Mouse (Mus musculus) retina, postnatal 7 days (tissue): ENCODE results near the gene Snx15.

Experiments used
- DNase-seq: peaks from one replicate; pipeline ENCODE4 v3.0.0-alpha.2; 2012; ENCODE audit warnings: low read depth, low spot score

Snx15 gene

DNA sequence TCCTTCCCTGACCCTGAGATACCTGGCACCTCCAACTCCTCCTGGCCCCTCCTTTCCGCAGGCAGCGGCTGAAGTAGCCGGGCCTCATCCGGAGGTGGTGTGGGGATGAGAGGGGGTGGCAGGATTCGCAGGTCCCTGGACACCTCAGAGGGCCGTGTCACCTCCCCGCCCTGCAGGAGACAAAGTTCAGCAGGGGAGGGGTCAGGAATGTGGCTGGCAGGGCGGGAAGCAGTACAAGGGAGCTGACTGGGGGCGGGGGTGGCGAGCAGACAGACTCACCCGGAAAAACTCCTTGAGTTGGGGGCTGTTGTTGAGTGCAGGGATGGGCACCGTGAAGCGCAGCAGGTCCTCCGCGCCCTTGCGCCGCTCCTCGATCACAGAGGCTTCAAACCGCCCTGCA is 6.3 kb downstream of the Snx15 start:
- no peak for DNase-seq

DNA sequence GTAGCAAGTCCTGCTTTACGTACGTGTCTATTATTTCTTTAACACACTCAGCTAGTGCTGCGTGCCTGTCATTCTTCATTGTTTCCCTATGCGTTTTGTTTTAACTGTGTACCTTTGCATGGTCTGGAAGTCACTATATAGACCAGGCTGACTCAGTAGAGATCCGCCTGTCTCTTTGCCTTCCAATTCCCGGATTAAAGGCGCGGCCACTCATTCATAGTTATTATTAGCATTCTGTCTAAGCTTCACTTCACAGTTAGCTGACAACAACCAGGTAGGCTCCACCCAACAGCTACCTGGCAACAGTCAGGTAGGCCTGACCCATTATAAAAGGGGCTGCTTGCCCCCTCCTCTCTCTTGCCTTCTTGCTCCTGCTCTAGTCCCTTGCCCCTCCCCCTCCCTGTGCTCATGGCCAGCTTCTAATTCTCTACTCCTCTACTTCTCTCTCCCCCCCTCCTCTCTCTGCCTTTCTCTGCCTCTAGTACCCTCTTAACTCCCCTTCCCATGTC is 9.4 kb downstream of the Snx15 start:
- no peak for DNase-seq

DNA sequence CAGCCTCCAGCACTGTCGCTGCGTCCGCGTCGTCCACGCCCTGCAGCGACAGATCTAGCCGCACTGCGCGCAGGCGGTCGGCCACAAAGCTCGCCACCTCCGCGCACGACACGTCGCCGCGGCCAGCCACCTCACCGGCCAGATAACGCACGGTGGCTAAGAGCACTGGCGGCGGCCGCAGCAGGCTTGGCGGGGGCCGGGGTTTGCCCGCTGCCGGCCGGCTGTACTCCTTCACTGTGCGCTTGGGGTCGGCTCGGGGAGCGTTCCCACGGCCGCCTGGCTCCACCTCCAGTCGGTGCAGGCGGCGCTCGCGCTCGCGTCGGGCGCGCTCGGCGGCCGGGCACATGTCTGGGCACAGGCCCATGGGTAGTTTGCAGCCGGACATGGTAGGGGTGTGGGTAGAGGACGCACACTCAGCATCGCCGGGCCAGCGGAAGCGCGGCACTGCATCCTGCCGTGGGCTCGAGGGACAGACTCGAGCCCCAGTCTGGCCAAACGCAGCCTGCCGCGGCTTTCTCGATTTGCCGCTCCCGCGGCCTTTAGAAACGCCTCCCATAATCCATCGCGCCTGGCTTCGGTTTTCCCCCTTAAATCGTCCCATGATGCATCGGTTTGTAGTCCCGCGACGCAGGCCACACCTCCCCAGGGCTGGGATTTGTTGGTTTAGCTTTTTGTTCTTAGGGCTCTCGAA is 10.0 kb downstream of the Snx15 start, which contains the start of gene Sac3d1:
TSS of gene Sac3d1 (minus strand) at position 665 of the 691 bp plus-strand sequence.
- DNase-seq = peak; percentile 82

DNA sequence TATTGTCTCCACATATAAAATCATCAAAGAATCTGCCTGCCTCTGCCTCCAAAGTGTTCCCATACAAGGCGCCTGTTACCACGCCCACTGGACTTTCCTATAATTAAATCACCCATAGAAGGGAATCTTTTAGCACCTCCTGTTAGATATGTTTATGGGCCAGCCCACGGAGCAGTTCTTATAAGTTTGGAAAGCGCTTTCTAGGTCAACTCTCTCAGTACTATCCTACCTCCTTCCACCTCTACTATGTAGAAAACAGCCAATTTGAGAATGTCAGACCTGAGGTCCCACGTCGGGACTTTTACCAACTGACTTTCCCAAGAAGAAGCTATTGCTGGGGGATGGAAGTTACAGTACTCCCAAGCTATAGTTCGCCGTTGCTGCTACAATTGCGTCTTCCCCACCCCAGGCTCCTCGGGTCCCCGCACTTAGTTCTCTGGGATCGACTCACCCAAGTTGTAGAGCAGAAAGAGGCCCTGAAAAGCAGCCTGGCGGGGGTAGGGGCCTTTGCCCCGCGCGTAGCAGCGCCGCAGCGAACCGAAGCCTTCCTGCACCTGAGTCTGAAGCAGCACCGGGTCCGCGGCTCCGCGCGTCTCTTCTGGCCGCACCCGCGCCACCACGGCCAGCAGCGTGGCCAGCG is 10.6 kb downstream of the Snx15 start:
- DNase-seq = no peak

DNA sequence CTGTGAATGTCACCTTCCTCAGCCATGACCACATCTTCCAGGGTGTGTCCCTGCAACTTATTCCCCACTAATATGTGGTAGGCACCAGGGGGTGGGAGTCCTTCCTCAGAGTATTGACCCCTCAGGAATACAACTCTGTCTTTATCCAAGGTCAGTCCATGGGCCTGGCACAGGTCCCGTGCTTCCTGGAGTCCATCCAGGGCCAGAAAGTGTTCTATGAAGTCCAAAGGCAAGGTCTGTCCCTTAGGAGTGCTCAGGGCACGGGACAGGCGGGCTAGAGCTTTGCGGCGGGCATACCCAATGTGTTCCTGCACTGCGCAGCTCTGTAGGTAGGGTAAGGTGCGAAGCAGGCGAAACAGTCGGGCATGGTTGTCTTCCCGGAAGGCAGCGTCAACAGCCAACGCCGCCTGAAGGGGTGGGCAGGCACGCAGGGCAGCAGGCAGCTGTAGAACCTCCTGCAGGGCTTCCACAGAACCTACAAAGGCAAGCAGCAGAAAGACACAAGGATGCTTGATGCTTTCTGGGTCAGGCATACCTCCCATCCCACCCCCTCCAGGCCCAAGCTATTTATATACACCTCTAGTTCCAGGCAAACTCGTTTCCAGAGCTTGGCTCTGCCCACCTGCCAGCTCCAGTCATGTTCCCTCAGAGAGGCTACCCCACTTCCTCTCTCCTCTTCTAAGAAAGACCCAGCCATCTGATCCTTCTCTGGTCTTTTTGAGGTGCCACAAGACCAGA is 11.8 kb downstream of the Snx15 start:
- DNase-seq = no peak

DNA sequence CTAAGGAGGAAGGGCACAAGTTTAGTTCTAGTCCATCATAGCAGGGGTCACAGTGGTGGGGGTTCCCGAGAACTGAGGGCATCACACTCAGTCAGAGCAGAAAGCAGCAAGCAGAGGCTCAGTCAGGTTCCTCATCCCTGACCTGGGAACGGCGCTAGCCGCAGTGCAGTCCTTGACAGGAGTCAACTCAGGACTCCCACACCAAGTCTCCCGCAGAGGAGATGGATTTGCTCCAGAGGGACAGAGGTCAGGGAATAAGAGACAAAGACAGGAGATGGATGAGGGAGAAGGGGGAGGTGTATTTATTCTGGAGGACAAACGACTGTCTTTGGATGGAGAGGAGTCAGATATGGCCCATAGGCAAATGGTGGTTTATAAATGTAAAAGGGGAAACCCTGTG is 15.0 kb downstream of the Snx15 start:
- DNase-seq = no peak

DNA sequence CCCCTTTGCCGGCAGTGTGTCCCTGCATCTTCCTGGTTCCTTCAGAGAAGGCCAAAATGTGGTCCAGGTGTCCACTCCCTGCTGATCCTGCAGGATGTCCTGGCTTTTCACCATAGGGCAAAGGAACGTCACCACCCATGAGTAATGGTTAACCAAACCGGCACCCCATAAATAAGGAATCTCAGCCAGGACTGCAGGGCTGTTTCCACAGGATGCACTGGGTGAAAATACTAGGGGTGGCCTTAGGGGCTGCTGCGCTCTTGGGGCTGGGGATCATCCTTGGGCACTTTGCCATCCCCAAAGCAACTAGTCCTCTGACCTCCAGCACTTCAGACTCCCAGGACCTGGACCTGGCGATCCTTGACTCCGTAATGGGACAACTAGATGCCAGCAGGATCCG is 22.5 kb downstream of the Snx15 start, which contains the start of gene Naaladl1:
TSS of gene Naaladl1 (plus strand) at position 197 of the 400 bp plus-strand sequence.
- no peak for DNase-seq

DNA sequence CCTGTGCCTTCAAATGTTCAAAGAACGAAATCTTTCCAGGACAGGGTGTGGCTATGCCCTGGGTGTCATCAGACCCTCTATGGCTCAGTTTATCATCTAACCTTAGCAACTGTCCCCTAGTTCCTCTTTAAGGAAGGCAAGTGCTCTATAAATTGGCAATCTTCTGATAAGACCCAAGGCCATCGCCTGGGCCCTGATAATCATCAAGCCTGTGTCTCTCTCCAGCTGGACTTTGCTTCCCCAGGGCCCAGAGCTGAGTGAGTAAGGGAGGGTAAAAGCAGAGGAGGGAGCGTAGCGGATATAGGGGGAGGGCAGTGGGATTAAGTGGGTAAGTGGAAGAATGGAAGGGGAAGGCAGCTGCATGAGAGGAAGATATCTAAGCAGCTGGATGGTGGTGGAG is 23.6 kb downstream of the Snx15 start:
- no peak for DNase-seq

DNA sequence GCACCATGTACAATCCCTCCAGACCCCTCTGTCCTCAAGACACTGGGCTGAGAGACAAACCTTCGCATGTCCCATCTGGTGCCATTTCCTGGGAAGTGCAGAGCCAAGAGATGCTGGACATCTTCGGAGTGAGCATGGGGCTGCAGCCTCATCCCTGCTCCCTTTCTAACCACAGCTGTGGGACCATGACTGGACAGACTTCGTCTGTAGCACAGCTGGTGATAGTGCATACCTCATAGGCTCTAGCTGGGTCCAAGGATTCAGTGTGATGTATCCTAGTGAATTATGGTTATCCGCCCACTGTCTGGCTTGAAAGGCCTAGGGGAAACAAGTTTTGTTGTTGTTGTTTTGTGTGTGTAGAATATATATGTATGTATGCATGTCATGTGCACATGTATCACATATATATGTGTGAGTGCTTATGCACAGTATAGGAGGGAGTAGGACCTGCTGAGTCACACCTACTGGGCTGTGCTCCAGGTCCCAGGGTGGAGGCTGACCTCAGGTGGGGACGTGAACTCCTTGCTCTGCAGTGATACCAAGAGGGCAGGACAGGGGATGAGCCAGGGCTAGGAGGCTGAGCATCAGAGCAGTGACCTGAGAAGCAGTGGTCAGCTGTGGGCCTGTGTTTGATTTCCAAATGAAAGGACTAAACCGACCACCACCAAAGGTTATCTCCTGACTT is 25.8 kb downstream of the Snx15 start:
- DNase-seq = no peak

DNA sequence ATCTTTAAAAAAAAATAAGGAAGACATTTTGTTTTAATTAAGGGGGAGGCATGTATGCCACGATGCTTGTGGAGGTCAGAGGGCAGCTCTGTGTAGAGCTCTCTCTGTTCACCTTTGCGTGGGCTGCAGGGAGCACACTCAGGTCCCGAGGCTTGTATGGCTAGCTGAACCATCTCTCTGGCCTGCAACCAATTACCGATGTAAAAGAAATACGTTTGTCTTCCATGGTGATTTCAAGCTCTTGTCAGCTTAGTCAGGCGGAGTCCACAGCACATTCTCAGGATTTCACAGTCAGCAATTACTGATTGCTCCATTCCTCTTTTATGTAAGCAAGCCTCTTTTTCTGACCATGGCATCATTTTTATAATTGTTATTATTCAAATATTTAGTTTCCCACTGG is 26.9 kb downstream of the Snx15 start:
- DNase-seq = no peak

DNA sequence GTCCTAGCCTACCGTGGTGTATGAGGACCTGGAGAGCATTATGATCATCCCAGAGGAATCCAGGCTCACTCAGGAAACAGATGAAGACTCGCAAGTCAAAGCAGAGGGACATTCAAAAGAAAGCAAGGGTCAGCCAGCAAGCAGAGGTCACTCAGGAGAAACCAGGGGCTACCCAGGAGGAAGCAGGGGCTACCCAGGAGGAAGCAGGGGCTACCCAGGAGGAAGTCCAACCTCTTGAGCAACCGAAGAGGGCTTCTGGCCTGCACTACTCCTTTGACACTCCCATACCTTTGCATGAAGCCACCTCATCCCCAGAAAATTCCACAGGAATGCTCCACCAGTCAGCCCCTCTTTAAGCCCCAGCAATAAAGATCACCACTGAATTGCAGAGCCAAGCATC is 30.3 kb downstream of the Snx15 start:
- no peak for DNase-seq

DNA sequence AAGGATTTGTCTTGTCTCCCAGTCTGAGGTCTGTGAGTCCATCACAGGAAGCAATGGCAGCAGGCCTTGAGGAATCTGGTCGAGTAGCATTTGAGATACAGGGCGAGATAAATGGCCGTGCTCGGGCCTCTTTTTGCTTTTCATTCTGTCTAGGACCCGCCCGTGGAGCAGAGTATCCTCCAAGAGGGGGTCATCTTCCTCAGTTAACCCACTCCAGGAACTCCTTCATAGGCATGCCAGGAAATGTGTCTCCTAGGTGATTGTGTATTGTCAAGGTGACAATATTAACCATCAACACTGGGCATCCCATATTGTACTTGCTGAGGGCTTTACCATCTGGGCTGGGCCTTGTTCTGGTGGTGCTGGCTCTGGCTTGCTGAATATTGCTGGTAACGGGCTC is 34.0 kb downstream of the Snx15 start, which contains the start of gene AC131692.1:
TSS of gene AC131692.1 (plus strand) at position 301 of the 400 bp plus-strand sequence.
- no peak for DNase-seq

DNA sequence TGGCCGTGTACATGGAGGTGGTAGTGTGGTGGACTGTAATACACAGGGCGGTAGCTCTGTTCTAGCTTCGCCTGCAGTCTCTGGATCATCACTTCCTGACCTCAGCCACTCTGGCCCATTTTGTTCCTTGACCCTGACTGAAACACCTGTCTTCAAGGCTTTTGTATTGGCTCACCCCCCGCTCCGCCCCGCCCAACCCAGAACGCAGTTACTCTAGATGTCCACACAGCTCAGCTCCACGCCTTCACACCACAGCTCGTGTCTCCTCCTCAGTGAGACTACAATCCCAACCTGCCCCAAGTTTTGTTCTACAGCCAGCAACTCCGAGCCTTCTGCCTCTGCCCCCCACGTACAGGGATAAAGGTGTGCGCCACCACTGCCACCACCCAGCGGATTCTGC is 39.3 kb downstream of the Snx15 start:
- DNase-seq = no peak

DNA sequence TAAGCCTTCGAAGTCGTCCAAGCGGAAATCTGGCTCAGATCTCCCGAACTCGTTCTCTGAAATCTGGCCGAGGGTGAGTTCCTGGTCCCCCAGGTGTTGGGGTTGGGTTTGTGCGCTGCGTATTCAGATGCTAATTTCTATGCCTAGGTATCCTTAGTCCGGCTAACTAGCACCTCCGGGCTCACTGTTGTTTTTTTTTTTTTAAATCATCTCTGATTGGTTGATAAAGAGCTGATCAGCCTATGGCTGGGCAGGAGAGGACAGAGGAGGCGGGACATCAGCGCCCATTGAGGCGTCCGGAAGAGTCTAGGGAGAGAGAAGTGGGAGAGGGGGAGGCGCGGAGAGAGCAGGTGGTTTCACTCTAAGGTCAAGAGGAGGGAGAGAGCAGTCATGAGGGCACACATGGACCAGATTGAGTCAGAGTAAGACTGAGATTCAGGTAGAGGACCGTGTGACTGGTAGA is 42.7 kb downstream of the Snx15 start:
- no peak for DNase-seq

DNA sequence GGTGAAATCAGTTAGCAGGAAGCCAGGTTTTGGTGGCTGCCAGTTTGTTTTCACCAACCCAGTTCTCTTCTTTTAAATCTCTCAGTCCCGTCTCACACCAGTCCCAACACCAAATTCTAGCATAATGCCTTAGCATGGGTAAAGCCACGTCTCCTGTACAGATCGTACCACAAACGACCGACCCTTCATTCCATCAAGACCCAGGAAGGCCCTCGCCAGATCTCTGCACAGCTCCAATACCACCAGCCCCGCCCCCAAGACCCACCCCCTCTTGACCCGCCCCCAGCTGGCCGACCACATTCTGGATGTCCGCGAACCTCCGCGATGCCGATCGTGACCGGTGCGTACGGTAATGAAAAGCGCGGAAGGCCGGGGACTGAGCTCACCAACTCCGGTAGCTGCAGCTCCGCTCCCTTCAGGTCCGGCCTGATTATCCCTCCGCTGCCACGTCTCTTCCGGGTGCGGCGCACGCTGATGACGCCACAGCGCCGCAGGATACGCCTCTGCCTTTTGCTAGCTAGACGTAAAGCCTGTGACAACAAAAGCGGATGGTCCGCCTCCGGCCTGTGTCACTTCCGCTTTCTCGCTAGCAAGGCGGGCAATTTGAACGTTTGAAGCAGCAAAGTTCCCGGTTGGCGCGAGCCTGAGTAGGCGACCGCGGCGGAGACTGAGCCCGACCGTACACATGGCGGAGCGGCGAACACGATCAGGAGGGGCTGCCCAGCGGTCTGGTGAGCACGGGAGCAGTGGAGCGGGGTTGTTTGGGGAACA is 43.4 kb downstream of the Snx15 start, which contains the start of the genes Zfpl1 and Cdca5:
TSS of gene Zfpl1 (minus strand) at position 479 of the 771 bp plus-strand sequence.
TSS of gene Cdca5 (plus strand) at position 506 of the 771 bp plus-strand sequence.
- peak; percentile 98 for DNase-seq

DNA sequence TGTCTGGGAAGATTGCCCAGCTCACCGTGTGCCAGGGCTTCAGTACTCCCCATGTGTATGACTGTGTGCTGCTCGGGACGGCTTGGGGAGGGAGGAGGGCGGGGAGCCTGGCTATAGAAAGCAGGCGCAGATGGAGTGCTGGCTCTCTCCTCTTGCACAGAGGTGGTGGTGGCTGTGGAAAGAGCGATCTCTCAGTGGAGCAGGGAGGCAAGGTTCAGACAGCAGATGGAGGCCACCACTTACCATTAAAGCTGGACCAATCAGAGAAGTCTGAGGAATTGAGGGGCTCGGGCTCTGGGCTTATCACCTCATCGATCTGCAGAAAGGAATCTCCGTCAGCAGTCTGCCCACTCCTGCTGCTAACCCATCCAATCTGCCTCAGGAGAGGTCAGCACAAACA is 45.9 kb downstream of the Snx15 start, which contains the start of gene Gm28374:
TSS of gene Gm28374 (minus strand) at position 101 of the 400 bp plus-strand sequence.
- DNase-seq = no peak

DNA sequence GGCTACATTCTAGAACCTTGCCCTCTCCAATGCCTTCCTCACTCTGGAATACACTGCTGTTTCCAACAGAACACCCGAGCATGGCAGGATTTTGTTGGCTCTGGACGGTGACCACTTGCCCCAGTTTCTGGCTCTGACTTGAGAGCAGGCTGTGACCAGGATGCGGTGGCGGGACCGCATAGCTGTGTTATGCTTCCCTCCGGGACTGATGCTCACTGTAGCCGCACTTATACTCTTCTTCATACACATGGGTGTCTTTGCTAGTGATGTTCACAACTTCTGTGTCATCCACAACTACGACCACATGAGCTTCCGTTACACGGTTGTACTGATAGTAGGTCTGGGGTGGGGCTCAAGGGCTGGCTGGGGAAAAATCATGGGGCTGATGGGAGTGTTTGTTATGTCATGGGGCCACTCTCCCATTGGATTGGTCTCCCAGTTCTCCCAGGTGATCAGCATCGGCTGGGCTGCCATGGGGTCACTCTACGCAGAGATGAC is 48.1 kb downstream of the Snx15 start, which contains the start of gene Tmem262:
TSS of gene Tmem262 (plus strand) at position 51 of the 498 bp plus-strand sequence.
- no peak for DNase-seq

DNA sequence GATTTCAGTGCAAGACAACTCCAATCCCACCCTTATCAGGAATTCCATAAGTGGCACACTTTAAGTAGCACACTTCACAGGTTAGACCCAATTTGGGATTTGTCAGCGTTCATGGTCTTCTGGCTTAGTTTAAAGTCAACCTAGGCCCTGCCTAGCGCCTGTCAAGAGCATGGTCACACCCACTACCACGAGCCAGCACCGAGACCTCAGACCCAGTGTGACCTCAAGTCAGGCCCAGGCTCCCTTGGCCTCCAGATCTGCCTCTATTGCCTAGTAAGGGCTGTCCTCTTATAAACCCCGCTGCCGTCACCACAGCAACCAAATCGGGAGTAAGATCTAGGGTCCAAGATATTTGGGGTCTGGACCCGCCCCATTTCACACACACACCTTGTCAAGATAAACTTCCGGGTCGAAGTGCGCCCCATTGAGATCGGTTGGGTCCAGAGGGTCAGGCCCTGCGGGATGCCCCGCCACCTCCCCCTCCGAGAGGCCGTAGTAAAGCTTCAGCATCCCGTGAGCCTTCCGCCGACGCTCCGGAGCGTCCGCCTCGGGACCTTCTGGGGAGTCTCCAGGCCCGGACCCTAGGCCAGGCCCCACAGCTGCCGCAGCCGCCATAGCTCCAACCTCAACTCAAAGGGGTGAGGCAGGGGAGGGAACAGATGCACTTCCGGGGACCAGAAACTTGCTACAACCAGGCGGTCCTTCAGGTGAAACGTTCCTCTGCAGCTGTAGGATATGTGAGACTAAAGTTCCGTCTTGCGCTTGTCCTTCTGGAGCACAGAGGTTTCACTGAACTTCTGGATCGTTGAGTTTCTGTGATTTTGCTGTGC is 51.3 kb downstream of the Snx15 start, which contains the start of gene Vps51:
TSS of gene Vps51 (minus strand) at position 668 of the 830 bp plus-strand sequence.
- peak; percentile 84 for DNase-seq

DNA sequence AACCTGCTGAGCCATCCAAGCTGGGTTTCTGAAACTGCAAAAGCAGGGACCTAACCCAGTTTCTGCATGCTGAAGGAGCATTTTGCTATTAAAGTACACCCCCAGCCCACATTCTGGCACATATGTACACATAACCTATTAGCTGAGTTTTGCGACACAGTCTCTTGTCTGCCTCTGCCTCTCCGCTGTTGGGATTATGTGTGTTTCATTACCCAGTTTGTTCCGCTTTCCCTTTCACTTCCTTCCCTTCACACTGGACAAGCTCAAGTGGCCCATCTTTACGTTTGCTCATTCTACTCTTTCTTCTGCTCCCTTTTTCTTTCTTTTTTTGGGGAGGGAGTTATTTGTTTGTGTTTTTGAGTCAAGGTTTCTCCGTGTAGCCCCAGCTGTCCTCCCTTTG is 54.2 kb downstream of the Snx15 start:
- DNase-seq = no peak
